In genomic region chr11:3329891-3330451, GRCm38 (mm10) we compare ENCODE assay signal across 8 mouse cellular contexts. TPM values are rescaled to one million over a fixed set of nuclear protein-coding genes. Genes with fewer than 3 reads are reported as not detected.
DNase-seq lines count a peak whose midpoint lies in the region; ATAC-seq lines count a peak whose summit lies in the region.

Gene Pik3ip1, plus strand, starts transcription at chr11:3330401.

- H3K4me1 ChIP-seq in megakaryocyte, embryonic 14.5 days, result peaks cover 57% of the 10 kb centered on the region

- H3K27me3 ChIP-seq in megakaryocyte, embryonic 14.5 days (replicated peaks), result no peaks in the 10 kb centered on the region

- no peaks in the 10 kb centered on the region for H3K9me3 ChIP-seq in megakaryocyte, embryonic 14.5 days

- peak; percentile 77 for DNase-seq in heart, adult 8-10 months (ENCODE audit: low spot score)
- DNase-seq in layer of hippocampus, postnatal 36 days, result no peak
- no peak for DNase-seq in right cerebral cortex, postnatal 10 days (ENCODE audit: low spot score in 2 of 2)
- DNase-seq in spleen, adult 12 weeks (ENCODE audit: low spot score), result no peak

- peak within 1 kb of the TSS; percentile 94 for H3K4me3 ChIP-seq in megakaryocyte, embryonic 14.5 days (replicated peaks)

- H3K36me3 ChIP-seq in megakaryocyte, embryonic 14.5 days (replicated peaks; ENCODE audit: low read length), result peaks cover 24% of the 10 kb centered on the region

- no peak for ATAC-seq in megakaryocyte, adult 5-6 weeks (ENCODE audit: poor library complexity, severe bottlenecking)
- ATAC-seq in common myeloid progenitor, adult 5-6 weeks (replicated peaks; ENCODE audit: low read depth, poor library complexity, severe bottlenecking), result no peak
- ATAC-seq in monocyte, adult 5-6 weeks (replicated peaks; ENCODE audit: insufficient number of reproducible peaks, low FRiP score, low TSS enrichment, poor library complexity, severe bottlenecking), result no peak

RNA-seq across cellular contexts. Expression of gene Pik3ip1, which starts in this region (rescaled TPM):
- polyA plus RNA-seq in megakaryocyte, embryonic 14.5 days (2012; ENCODE audit: insufficient read depth, low replicate concordance), result 17.8 and 33.7 TPM in 2 replicates
- total RNA-seq in megakaryocyte, adult 5-6 weeks (2015), result 1.0 and 3.3 TPM in 2 replicates
- total RNA-seq in megakaryocyte, adult 5-6 weeks (2017), result 2.6 and 3.8 TPM in 2 replicates
- 26.5 and 33.6 TPM in 2 replicates for total RNA-seq in common myeloid progenitor, adult 5-6 weeks (2017)
- total RNA-seq in heart, adult 8-10 months (2022), result 10 to 100 TPM; 37.3 to 67.8 (median 56.9) TPM
- 10 to 100 TPM; 40.5 to 45.6 TPM for total RNA-seq in layer of hippocampus, postnatal 36 days (2021)
- total RNA-seq in monocyte, adult 5-6 weeks (2017), result 17.3 to 18.3 TPM (median 18.0 TPM) in 3 replicates
